Mouse (Mus musculus) testis, adult 2 months (tissue): ENCODE results near the gene Nsmce4a.

Experiments
- CTCF ChIP-seq: fragments of 200-500 bp; IDR thresholded peaks from 2 replicates; pipeline ENCODE4 v1.5.1; 2012; ENCODE audit warnings: low read depth, mild to moderate bottlenecking, inconsistent platforms, low read length, moderate library complexity; ENCODE audit not compliant: control insufficient read depth, insufficient read depth, insufficient replicate concordance
- POLR2A ChIP-seq: fragments of 200-500 bp; IDR thresholded peaks from 2 replicates; pipeline ENCODE4 v1.6.1; 2012; ENCODE audit warnings: low read depth, mild to moderate bottlenecking, inconsistent platforms, low read length, moderate library complexity; ENCODE audit not compliant: control insufficient read depth

DNA sequence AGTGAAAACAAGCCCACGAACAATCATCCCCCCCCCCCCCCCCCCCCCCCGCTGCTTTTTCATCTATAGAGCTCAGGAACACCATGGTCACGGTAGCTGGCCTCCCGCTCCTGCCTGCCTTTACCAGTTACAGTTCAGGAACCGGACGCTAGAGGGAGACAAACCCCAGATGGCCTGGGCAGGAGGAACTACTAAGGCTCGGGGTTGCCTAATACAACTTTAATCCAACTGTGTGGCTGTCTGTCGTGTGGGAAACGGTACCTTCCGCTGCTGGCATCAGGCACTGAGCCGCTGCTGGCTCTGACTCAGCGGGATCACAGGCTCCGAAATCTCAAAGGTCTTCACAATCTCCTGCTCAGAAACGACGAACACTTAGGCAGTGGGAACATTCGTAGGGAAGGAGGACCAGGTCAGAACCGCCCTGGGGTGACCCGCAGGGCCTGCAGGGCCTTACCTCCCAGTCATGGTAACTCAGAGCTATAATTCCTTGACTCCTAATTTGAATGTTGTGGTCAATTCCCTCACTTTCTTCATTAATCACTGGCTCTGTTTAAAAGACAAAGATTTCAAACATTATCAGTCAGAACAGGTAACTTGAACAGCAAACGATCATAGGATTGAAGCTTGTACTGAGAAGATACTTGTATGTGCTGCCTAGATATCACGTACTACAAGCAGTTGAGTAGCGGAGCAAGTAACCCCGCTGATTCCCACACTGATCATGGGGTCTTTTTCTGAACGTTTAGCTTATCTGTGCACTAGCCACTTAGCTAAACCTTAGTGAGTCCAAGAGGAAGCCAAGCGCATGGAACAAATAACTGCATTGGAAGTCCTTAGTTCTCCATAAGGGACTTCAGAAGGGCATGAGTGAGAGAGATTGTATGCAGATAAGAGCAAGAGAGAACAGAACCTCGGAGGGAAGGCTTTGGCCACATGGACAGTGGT is 39.3 kb downstream of the Nsmce4a start:
- TF ChIP-seq CTCF (peak; percentile 85), POLR2A (no peak)
